Mouse (Mus musculus) lung, adult 2 months (tissue): ENCODE measurements around the gene Pus10.

Experiments used
- CTCF ChIP-seq: fragments of 200-500 bp; IDR thresholded peaks from 2 replicates; pipeline ENCODE4 v1.5.1; 2011; ENCODE audit warnings: mild to moderate bottlenecking, low read length, control low read depth; ENCODE audit not compliant: insufficient read depth
- POLR2A ChIP-seq: fragments of 200-500 bp; IDR thresholded peaks from 2 replicates; pipeline ENCODE4 v1.6.1; 2011; ENCODE audit warnings: low read depth, mild to moderate bottlenecking, control low read depth, low read length, borderline replicate concordance; ENCODE audit errors: extremely low read depth

- TF ChIP-seq POLR2A, result no peak
- TF ChIP-seq CTCF, result no peak
Measured at GRCm38 (mm10) chr11:23701831-23702230, 36.4 kb downstream of the Pus10 start.
